Mouse (Mus musculus) liver, postnatal 0 days (tissue): ENCODE data around the gene Atf4. TPM values are rescaled to one million over a fixed set of nuclear protein-coding genes. Genes with fewer than 3 reads are reported as not detected.

Experiments used
- ATAC-seq: fragments of 200-750 bp; cut with Nextera tagmentation; 2 replicates; pipeline ENCODE4 v1.8.0; 2017; ENCODE audit warnings: mild to moderate bottlenecking, moderate library complexity
- DNase-seq: peaks from one replicate; pipeline ENCODE4 v3.0.0-alpha.2; 2016
- H3K27ac ChIP-seq: fragments of 300-500 bp; sonication (generic); 2 replicates; pipeline ENCODE4 v1.5.1; 2014; ENCODE audit warnings: antibody characterized with exemption, moderate library complexity, mild to moderate bottlenecking, low read depth
- H3K27me3 ChIP-seq: fragments of 300-500 bp; sonication (generic); 2 replicates; pipeline ENCODE4 v1.6.1; 2014; ENCODE audit warnings: low read length, control low read depth, mixed read lengths; ENCODE audit not compliant: insufficient read depth
- H3K36me3 ChIP-seq: fragments of 300-500 bp; sonication (generic); replicated peaks from 2 replicates; pipeline ENCODE4 v1.6.1; 2014; ENCODE audit warnings: mild to moderate bottlenecking, control low read depth, low read length, moderate library complexity, mixed read lengths; ENCODE audit not compliant: insufficient read depth
- H3K4me1 ChIP-seq: fragments of 300-500 bp; sonication (generic); 2 replicates; pipeline ENCODE4 v1.6.1; 2014; ENCODE audit warnings: antibody characterized with exemption, mild to moderate bottlenecking, control low read depth; ENCODE audit not compliant: insufficient read depth
- H3K4me2 ChIP-seq: fragments of 300-500 bp; sonication (generic); 2 replicates; pipeline ENCODE4 v1.6.1; 2014; ENCODE audit warnings: low read depth, mild to moderate bottlenecking, low read length, moderate library complexity, mixed read lengths
- H3K4me3 ChIP-seq: fragments of 300-500 bp; sonication (generic); 2 replicates; pipeline ENCODE4 v1.5.1; 2014; ENCODE audit warnings: low read depth, low read length
- H3K9ac ChIP-seq: fragments of 300-500 bp; sonication (generic); replicated peaks from 2 replicates; pipeline ENCODE4 v1.6.1; 2014; ENCODE audit warnings: mild to moderate bottlenecking, moderate library complexity
- H3K9me3 ChIP-seq: fragments of 300-500 bp; sonication (generic); 2 replicates; pipeline ENCODE4 v1.6.1; 2016; ENCODE audit warnings: mild to moderate bottlenecking, control low read depth, low read length, mixed read lengths
- CTCF ChIP-seq: sonication (generic); IDR thresholded peaks from 2 replicates; pipeline ENCODE4 v1.5.1; 2016; ENCODE audit warnings: antibody characterized with exemption, low read depth
- EP300 ChIP-seq: IDR thresholded peaks from 2 replicates; pipeline ENCODE4 v1.6.1; 2016; ENCODE audit warnings: antibody characterized with exemption, low read depth, mild to moderate bottlenecking
- WGBS: fragments of 180-500 bp; shearing (Covaris S2); extraction: QIAGEN DNeasy Blood & Tissue Kit; methylation state at CpG from one replicate; pipeline ENCODE4 v1.1.7; 2014; ENCODE audit not compliant: insufficient replicate concordance; 5-methylcytosine and 5-hydroxymethylcytosine counted together
- polyA plus RNA-seq: library from polyadenylated mRNA; unstranded; fragments of >200 nt; fragmentation: Nextera tagmentation; extraction: Ambion mirVana; gene quantifications from 2 replicates; pipeline ENCODE4 v1.2.1, GENCODE M21; 2015

Atf4 gene
- polyA plus RNA-seq, 1 experiment from 2014 or later, result 64.3 TPM

GRCm38 (mm10) chr15:80225796-80226195 is 29.2 kb upstream of the Atf4 start:
- no peak overlapping the region for H3K9ac ChIP-seq
- no peaks in the 10 kb centered on the region for H3K9me3 ChIP-seq
- no peaks in the 10 kb centered on the region for H3K36me3 ChIP-seq
- H3K27me3 ChIP-seq, result no peaks in the 10 kb centered on the region
- DNase-seq (peak; percentile 83), ATAC-seq (peak; percentile 82)
- no peak overlapping the region for H3K27ac ChIP-seq
- TF ChIP-seq EP300, result no peak
- peak; percentile 87 for TF ChIP-seq CTCF
- WGBS, result 50% methylated on average over 2 of the region's 2 CpGs
- H3K4me2 ChIP-seq, result no peak overlapping the region
- H3K4me1 ChIP-seq, result no peaks in the 10 kb centered on the region; the same call in 1 of the 2 replicates
- no peak overlapping the region for H3K4me3 ChIP-seq

GRCm38 (mm10) chr15:80228071-80228800 is 26.7 kb upstream of the Atf4 start:
- no peaks in the 10 kb centered on the region for H3K36me3 ChIP-seq
- H3K27ac ChIP-seq, result no peak overlapping the region
- 79% methylated on average over 17 of the region's 17 CpGs for WGBS
- no peak overlapping the region for H3K9ac ChIP-seq
- H3K27me3 ChIP-seq, result no peaks in the 10 kb centered on the region
- ATAC-seq (no peak), DNase-seq (no peak)
- H3K4me3 ChIP-seq, result no peak overlapping the region
- H3K4me2 ChIP-seq, result no peak overlapping the region
- H3K9me3 ChIP-seq, result no peaks in the 10 kb centered on the region
- TF ChIP-seq EP300 (no peak), CTCF (no peak)
- peaks cover 3% of the 10 kb centered on the region for H3K4me1 ChIP-seq

- no peak for TF ChIP-seq CTCF
- no peak for TF ChIP-seq EP300
- H3K27ac ChIP-seq, result no peak overlapping the region
- WGBS, result 67% methylated on average over 2 of the region's 2 CpGs
Measured at GRCm38 (mm10) chr15:80232331-80232730, 22.7 kb upstream of the Atf4 start.

GRCm38 (mm10) chr15:80233053-80233452 is 21.9 kb upstream of the Atf4 start:
- peak overlapping the region; percentile 83; the same call in 1 of the 2 replicates for H3K4me2 ChIP-seq
- DNase-seq, result no peak
- no peak overlapping the region for H3K4me3 ChIP-seq
- H3K9ac ChIP-seq, result no peak overlapping the region; the same call in 1 of the 2 replicates
- H3K9me3 ChIP-seq, result no peaks in the 10 kb centered on the region
- WGBS, result 78% methylated on average over 4 of the region's 4 CpGs
- peaks cover 24% of the 10 kb centered on the region for H3K36me3 ChIP-seq
- H3K27me3 ChIP-seq, result no peaks in the 10 kb centered on the region
- peaks cover 18% of the 10 kb centered on the region for H3K4me1 ChIP-seq
- no peak for ATAC-seq
- peak overlapping the region; percentile 67 for H3K27ac ChIP-seq
- TF ChIP-seq CTCF, result no peak
- TF ChIP-seq EP300, result no peak

More at GRCm38 (mm10) chr15:80232331-80232730, 22.7 kb upstream of the Atf4 start:
- H3K36me3 ChIP-seq, result peaks cover 20% of the 10 kb centered on the region
- H3K4me1 ChIP-seq, result peaks cover 18% of the 10 kb centered on the region
- no peak overlapping the region for H3K9ac ChIP-seq
- DNase-seq, result no peak
- H3K27me3 ChIP-seq, result no peaks in the 10 kb centered on the region
- no peak overlapping the region for H3K4me3 ChIP-seq
- H3K4me2 ChIP-seq, result no peak overlapping the region
- no peak for ATAC-seq
- no peaks in the 10 kb centered on the region for H3K9me3 ChIP-seq

GRCm38 (mm10) chr15:80233733-80234509 is 21.1 kb upstream of the Atf4 start, which contains the start of gene Mief1:
Gene Mief1, plus strand, starts transcription at chr15:80234018.
- TF ChIP-seq CTCF, result peak; percentile 47
- TF ChIP-seq EP300, result no peak; the same call in 1 of the 2 replicates
- Histone ChIP-seq H3K9me3 (no peaks in the 10 kb centered on the region), H3K4me1 (peaks cover 18% of the 10 kb centered on the region), H3K27ac (peak within 1 kb of the TSS; percentile 82), H3K9ac (peak within 1 kb of the TSS; percentile 85), H3K36me3 (peaks cover 31% of the 10 kb centered on the region), H3K4me2 (peak within 1 kb of the TSS; percentile 83), H3K4me3 (peak within 1 kb of the TSS; percentile 86), H3K27me3 (no peaks in the 10 kb centered on the region)
- WGBS, result under 1% methylated on average over 65 of the region's 67 CpGs
- DNase-seq (peak; percentile 99), ATAC-seq (peak; percentile 97)

GRCm38 (mm10) chr15:80235535-80235934 is 19.4 kb upstream of the Atf4 start, which contains the start of gene AC140267.1:
Gene AC140267.1, plus strand, starts transcription at chr15:80235835.
- H3K27ac ChIP-seq, result peak within 1 kb of the TSS; percentile 82; the same call in 1 of the 2 replicates
- ATAC-seq, result no peak
- peaks cover 18% of the 10 kb centered on the region for H3K4me1 ChIP-seq
- peak within 1 kb of the TSS; percentile 85 for H3K9ac ChIP-seq
- H3K4me2 ChIP-seq, result peak within 1 kb of the TSS; percentile 83
- TF ChIP-seq CTCF (no peak), EP300 (no peak)
- no peak for DNase-seq
- H3K36me3 ChIP-seq, result peaks cover 38% of the 10 kb centered on the region
- H3K4me3 ChIP-seq, result peak within 1 kb of the TSS; percentile 86
- 93% methylated on average over 9 of the region's 9 CpGs for WGBS
- H3K9me3 ChIP-seq, result no peaks in the 10 kb centered on the region
- no peaks in the 10 kb centered on the region for H3K27me3 ChIP-seq
